Mouse (Mus musculus): ENCODE measurements around the gene Cd274.
"Not testable (repeated sequence)": the region's sequence is repeated elsewhere in the genome, so short reads cannot be mapped to it uniquely, and the experiment has no call there.

The Cd274 gene

GRCm38 (mm10) chr19:29396353-29396752 lies 29.1 kb downstream of the Cd274 start:
- DNase-seq = no peak

GRCm38 (mm10) chr19:29399786-29400185 lies 32.5 kb downstream of the Cd274 start:
- DNase-seq = no peak

- no peak for DNase-seq
Observed at GRCm38 (mm10) chr19:29400466-29400865, 33.2 kb downstream of the Cd274 start.

- no peak for DNase-seq
Observed at GRCm38 (mm10) chr19:29402621-29403020, 35.4 kb downstream of the Cd274 start.

GRCm38 (mm10) chr19:29403251-29403650 lies 36.0 kb downstream of the Cd274 start:
- DNase-seq = no peak

- DNase-seq = no peak
Observed at GRCm38 (mm10) chr19:29405388-29405787, 38.1 kb downstream of the Cd274 start.

GRCm38 (mm10) chr19:29406042-29407017 lies 39.1 kb downstream of the Cd274 start:
- no peak for DNase-seq

- DNase-seq = no peak
Observed at GRCm38 (mm10) chr19:29410619-29411018, 43.4 kb downstream of the Cd274 start, which contains the start of gene Pdcd1lg2. Gene Pdcd1lg2 (plus strand): TSS chr19:29410919.

- no peak for DNase-seq
Observed at GRCm38 (mm10) chr19:29412476-29413420, 45.5 kb downstream of the Cd274 start.

- DNase-seq = no peak
Observed at GRCm38 (mm10) chr19:29414513-29414912, 47.3 kb downstream of the Cd274 start.

- DNase-seq = not testable (repeated sequence)
Observed at GRCm38 (mm10) chr19:29414917-29415316, 47.7 kb downstream of the Cd274 start.

- no peak for DNase-seq
Observed at GRCm38 (mm10) chr19:29416393-29416902, 49.2 kb downstream of the Cd274 start.

GRCm38 (mm10) chr19:29417188-29417587 lies 49.9 kb downstream of the Cd274 start:
- DNase-seq = no peak

- no peak for DNase-seq
Observed at GRCm38 (mm10) chr19:29417894-29418293, 50.6 kb downstream of the Cd274 start.

GRCm38 (mm10) chr19:29418661-29419115 lies 51.4 kb downstream of the Cd274 start:
- DNase-seq = no peak

- no peak for DNase-seq
Observed at GRCm38 (mm10) chr19:29419506-29419905, 52.3 kb downstream of the Cd274 start.

- no peak for DNase-seq
Observed at GRCm38 (mm10) chr19:29419946-29420345, 52.7 kb downstream of the Cd274 start.

- no peak for DNase-seq
Observed at GRCm38 (mm10) chr19:29420397-29420796, 53.1 kb downstream of the Cd274 start.

- no peak for DNase-seq
Observed at GRCm38 (mm10) chr19:29422013-29422645, 54.9 kb downstream of the Cd274 start.

- no peak for DNase-seq
Observed at GRCm38 (mm10) chr19:29422796-29423195, 55.5 kb downstream of the Cd274 start.

- DNase-seq = no peak
Observed at GRCm38 (mm10) chr19:29430516-29430915, 63.3 kb downstream of the Cd274 start.

- DNase-seq = no peak
Observed at GRCm38 (mm10) chr19:29430953-29431352, 63.7 kb downstream of the Cd274 start.

Measured in cerebellum, adult 18-20 months (tissue).